Mouse (Mus musculus): ENCODE data around the gene Plek2.
A peak's percentile ranks its signal among the peaks of the same experiment; 100 is the strongest.

DNA sequence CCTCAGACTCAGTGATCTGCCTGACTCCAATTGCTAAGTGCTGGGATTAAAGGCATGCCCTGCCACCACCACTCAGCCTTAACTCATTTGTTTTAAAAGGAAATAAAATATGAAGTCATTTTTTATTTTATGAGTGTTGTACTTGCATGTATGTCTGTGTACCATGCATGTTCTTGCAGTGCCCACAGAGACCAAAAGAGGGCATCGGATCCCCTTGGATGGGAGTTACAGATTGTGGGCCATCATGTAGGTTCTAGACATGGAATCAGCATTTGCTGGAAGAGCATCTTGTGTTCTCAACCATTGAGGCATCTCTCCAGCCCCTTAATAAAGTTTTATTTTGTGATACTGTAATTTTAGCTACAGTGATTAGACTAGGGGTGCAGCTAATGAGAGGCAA is 41.3 kb downstream of the Plek2 start:
- peak; percentile 39 for TF ChIP-seq CTCF (IDR thresholded peaks at IDR 0.05)
- TF ChIP-seq POLR2A (IDR thresholded peaks at IDR 0.05; ENCODE audit: insufficient read depth, low read depth, low read length) = no peak
